Mouse (Mus musculus) liver, embryonic 16.5 days (tissue): ENCODE data around the gene Calm3. TPM values are rescaled to one million over a fixed set of nuclear protein-coding genes. Genes with fewer than 3 reads are reported as not detected.

Experiments used
- ATAC-seq: fragments of 200-750 bp; cut with Nextera tagmentation; 2 replicates; pipeline ENCODE4 v1.8.0; 2017; ENCODE audit warnings: low read depth, mild to moderate bottlenecking, moderate number of reproducible peaks, moderate library complexity
- H3K27ac ChIP-seq: fragments of 300-500 bp; sonication (generic); 2 replicates; pipeline ENCODE4 v1.5.1; 2014; ENCODE audit warnings: mild to moderate bottlenecking, low read length
- H3K27me3 ChIP-seq: fragments of 300-500 bp; sonication (generic); 2 replicates; pipeline ENCODE4 v1.6.1; 2014; ENCODE audit warnings: low read depth, low read length, mixed read lengths; ENCODE audit not compliant: control insufficient read depth, insufficient read depth
- H3K36me3 ChIP-seq: fragments of 300-500 bp; sonication (generic); 2 replicates; pipeline ENCODE4 v1.6.1; 2014; ENCODE audit warnings: mild to moderate bottlenecking; ENCODE audit not compliant: control insufficient read depth, insufficient read depth
- H3K4me1 ChIP-seq: fragments of 300-500 bp; sonication (generic); 2 replicates; pipeline ENCODE4 v1.6.1; 2014; ENCODE audit warnings: low read depth, low read length, mixed read lengths; ENCODE audit not compliant: control insufficient read depth
- H3K4me2 ChIP-seq: fragments of 300-500 bp; sonication (generic); 2 replicates; pipeline ENCODE4 v1.6.1; 2014; ENCODE audit warnings: low read depth, low read length, mixed read lengths
- H3K4me3 ChIP-seq: fragments of 300-500 bp; sonication (generic); 2 replicates; pipeline ENCODE4 v1.5.1; 2014; ENCODE audit warnings: low read depth, mild to moderate bottlenecking, low read length
- H3K9ac ChIP-seq: fragments of 300-500 bp; sonication (generic); 2 replicates; pipeline ENCODE4 v1.6.1; 2014; ENCODE audit warnings: low read depth, low read length
- H3K9me3 ChIP-seq: fragments of 300-500 bp; sonication (generic); replicated peaks from 2 replicates; pipeline ENCODE4 v1.6.1; 2016; ENCODE audit warnings: low read length; ENCODE audit not compliant: control insufficient read depth
- WGBS: fragments of 180-500 bp; shearing (Covaris S2); extraction: QIAGEN DNeasy Blood & Tissue Kit; methylation state at CpG from one replicate; pipeline ENCODE4 v1.1.7; 2014; ENCODE audit not compliant: insufficient replicate concordance; 5-methylcytosine and 5-hydroxymethylcytosine counted together
- polyA plus RNA-seq: library from polyadenylated mRNA; unstranded; fragments of >200 nt; fragmentation: Nextera tagmentation; extraction: Ambion mirVana; gene quantifications from 2 replicates; pipeline ENCODE4 v1.2.1, GENCODE M21; 2015

The Calm3 gene
- polyA plus RNA-seq, 1 experiment from 2014 or later: 86.6 TPM

DNA sequence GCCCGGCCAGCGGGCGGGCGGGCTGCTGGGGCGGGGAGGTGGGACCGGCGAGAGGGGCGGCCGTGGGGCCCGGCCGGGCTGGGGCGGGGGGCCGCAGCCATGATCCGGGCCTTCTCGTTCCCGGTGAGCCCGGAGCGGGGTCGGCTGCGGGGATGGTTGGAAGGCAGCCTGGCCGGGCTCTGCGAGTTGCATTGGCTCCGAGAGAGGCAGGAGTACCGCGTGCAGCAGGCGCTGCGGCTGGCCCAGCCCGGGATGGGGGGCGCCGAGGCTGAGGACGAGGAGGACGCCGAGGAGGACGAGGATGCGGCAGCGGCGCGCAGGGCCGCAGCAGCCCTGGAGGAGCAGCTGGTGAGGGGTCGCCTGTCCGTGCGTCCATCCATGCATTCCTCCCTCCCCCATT is 48.6 kb downstream of the Calm3 start:
- H3K9ac ChIP-seq: peak overlapping the region; percentile 56
- no peak; the same call in 1 of the 2 replicates for ATAC-seq
- H3K4me2 ChIP-seq: peak overlapping the region; percentile 95
- no peak overlapping the region for H3K27ac ChIP-seq
- H3K27me3 ChIP-seq: peaks cover 17% of the 10 kb centered on the region
- H3K4me1 ChIP-seq: peaks cover 15% of the 10 kb centered on the region
- H3K36me3 ChIP-seq: no peaks in the 10 kb centered on the region
- no peaks in the 10 kb centered on the region for H3K9me3 ChIP-seq
- under 1% methylated on average over 38 of the region's 42 CpGs for WGBS
- H3K4me3 ChIP-seq: peak overlapping the region; percentile 68

- H3K4me2 ChIP-seq: peak within 1 kb of the TSS; percentile 95
- peaks cover 17% of the 10 kb centered on the region for H3K27me3 ChIP-seq
- peaks cover 15% of the 10 kb centered on the region for H3K4me1 ChIP-seq
- H3K4me3 ChIP-seq: peak within 1 kb of the TSS; percentile 68
- H3K9ac ChIP-seq: peak within 1 kb of the TSS; percentile 56
- H3K9me3 ChIP-seq: no peaks in the 10 kb centered on the region
- no peak for ATAC-seq
- no peaks in the 10 kb centered on the region for H3K36me3 ChIP-seq
- 0% methylated on average over 1 of the region's 1 CpGs for WGBS
- H3K27ac ChIP-seq: peak within 1 kb of the TSS; percentile 58
Measured at GRCm38 (mm10) chr7:16875310-16875325, 48.8 kb downstream of the Calm3 start, which contains the start of gene Dact3. Gene Dact3, plus strand, starts transcription at chr7:16875317.

GRCm38 (mm10) chr7:16874756-16875309 is 49.1 kb downstream of the Calm3 start:
- Histone ChIP-seq H3K9ac (no peak overlapping the region), H3K9me3 (no peaks in the 10 kb centered on the region), H3K4me3 (peak overlapping the region; percentile 68), H3K4me2 (peak overlapping the region; percentile 95), H3K4me1 (peaks cover 15% of the 10 kb centered on the region), H3K27ac (peak overlapping the region; percentile 58), H3K36me3 (no peaks in the 10 kb centered on the region), H3K27me3 (peaks cover 17% of the 10 kb centered on the region)
- WGBS: under 1% methylated on average over 32 of the region's 33 CpGs
- ATAC-seq: peak; percentile 97

DNA sequence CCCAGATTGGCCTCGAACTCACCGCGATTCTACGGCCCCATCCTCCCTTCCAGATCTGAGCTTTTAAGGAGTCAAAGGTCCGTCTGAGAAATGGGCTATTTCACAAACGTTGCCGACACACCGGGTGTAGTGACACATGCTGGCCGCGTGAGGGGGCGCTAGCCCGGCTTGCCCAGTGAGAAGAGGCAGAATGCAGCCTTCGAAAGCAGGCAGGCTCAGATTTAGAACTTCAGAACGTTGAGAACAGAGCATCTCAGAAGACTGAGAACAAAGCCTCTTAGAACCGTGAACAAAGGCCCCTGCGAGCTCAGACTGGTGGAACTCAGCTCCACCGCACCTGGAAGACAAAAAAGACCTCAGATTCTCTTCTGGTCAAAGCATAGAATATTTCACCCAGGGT is 49.7 kb downstream of the Calm3 start:
- no peak for ATAC-seq
- H3K4me3 ChIP-seq: peak overlapping the region; percentile 68

GRCm38 (mm10) chr7:16873392-16873791 is 50.5 kb downstream of the Calm3 start:
- no peak overlapping the region for H3K4me3 ChIP-seq
- H3K27me3 ChIP-seq: peaks cover 17% of the 10 kb centered on the region
- 78% methylated on average over 4 of the region's 4 CpGs for WGBS
- no peaks in the 10 kb centered on the region for H3K9me3 ChIP-seq
- H3K27ac ChIP-seq: no peak overlapping the region
- no peak overlapping the region for H3K4me2 ChIP-seq
- H3K9ac ChIP-seq: no peak overlapping the region
- no peaks in the 10 kb centered on the region for H3K36me3 ChIP-seq
- ATAC-seq: no peak
- H3K4me1 ChIP-seq: peaks cover 15% of the 10 kb centered on the region

More for the DNA sequence above, 49.7 kb downstream of the Calm3 start:
- no peaks in the 10 kb centered on the region for H3K36me3 ChIP-seq
- H3K27me3 ChIP-seq: peaks cover 17% of the 10 kb centered on the region
- H3K9ac ChIP-seq: no peak overlapping the region
- H3K27ac ChIP-seq: peak overlapping the region; percentile 58
- WGBS: 2% methylated on average over 17 of the region's 17 CpGs
- peak overlapping the region; percentile 95 for H3K4me2 ChIP-seq
- peaks cover 15% of the 10 kb centered on the region for H3K4me1 ChIP-seq
- H3K9me3 ChIP-seq: no peaks in the 10 kb centered on the region

DNA sequence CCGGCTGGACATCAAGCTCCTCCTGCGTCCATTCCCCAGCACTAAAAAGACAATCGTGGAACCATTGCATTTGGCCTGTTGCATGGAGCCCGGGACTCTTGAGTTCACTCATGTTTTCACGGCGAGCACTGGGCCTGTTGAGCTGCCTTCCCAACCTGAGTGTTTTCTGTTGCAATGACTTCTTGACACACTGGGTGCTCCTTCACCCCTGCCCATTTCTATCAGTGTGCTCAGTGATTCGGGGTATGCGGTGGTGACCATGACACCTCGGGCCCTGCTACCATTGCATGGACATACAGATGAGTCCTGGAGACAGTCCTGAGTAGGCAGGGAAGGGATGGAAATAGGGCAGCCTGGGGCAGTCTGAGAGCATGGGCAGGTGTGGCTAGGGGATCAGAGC is 51.4 kb downstream of the Calm3 start:
- no peak overlapping the region for H3K9ac ChIP-seq
- 72% methylated on average over 9 of the region's 9 CpGs for WGBS
- no peak for ATAC-seq
- H3K27ac ChIP-seq: no peak overlapping the region
- H3K4me2 ChIP-seq: no peak overlapping the region
- H3K27me3 ChIP-seq: peaks cover 17% of the 10 kb centered on the region
- no peaks in the 10 kb centered on the region for H3K36me3 ChIP-seq
- H3K4me3 ChIP-seq: no peak overlapping the region
- no peaks in the 10 kb centered on the region for H3K9me3 ChIP-seq
- peaks cover 15% of the 10 kb centered on the region for H3K4me1 ChIP-seq

DNA sequence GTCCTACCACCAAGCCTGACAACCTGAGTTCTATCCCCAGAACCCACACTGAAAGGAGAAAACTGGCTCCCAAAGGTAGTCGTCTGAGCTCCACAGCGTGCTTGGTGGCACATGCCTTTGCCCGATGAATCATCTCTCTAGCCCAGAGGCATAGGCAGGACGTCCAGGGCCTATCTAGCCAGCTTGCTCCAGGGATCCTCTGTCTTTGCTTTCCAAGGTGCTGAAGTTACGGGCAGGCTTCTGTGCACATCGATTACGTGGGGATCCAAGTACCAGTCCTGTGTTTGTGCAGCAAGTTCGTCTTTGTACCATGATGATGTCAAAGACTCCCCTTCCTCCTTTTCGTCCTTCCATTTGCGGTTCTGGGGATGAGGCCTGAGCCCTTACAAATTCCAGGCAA is 52.3 kb downstream of the Calm3 start:
- no peak for ATAC-seq
- no peak overlapping the region for H3K4me3 ChIP-seq
- WGBS: 66% methylated on average over 10 of the region's 10 CpGs
- H3K27me3 ChIP-seq: peaks cover 13% of the 10 kb centered on the region
- no peaks in the 10 kb centered on the region for H3K9me3 ChIP-seq
- H3K4me2 ChIP-seq: no peak overlapping the region
- H3K36me3 ChIP-seq: no peaks in the 10 kb centered on the region
- H3K9ac ChIP-seq: no peak overlapping the region
- no peak overlapping the region for H3K27ac ChIP-seq
- H3K4me1 ChIP-seq: peaks cover 15% of the 10 kb centered on the region

DNA sequence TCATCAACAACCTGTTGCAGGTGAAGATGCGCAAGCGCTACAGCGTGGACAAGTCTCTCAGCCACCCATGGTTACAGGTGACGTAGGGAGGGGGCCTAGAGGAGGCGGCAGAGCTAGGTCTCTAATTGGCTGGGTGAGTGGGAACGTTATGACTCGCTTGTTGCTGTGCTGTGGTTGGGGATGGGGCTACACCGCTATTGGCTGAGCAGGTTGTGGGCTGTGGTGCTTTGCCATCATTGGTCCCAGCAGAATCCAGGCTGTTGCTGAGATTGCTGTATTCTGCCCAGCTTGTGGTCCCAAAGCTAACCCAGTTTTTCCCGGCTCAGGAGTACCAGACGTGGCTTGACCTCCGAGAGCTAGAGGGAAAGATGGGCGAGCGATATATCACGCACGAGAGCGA is 54.4 kb downstream of the Calm3 start:
- H3K4me2 ChIP-seq: no peak overlapping the region
- H3K9ac ChIP-seq: no peak overlapping the region

DNA sequence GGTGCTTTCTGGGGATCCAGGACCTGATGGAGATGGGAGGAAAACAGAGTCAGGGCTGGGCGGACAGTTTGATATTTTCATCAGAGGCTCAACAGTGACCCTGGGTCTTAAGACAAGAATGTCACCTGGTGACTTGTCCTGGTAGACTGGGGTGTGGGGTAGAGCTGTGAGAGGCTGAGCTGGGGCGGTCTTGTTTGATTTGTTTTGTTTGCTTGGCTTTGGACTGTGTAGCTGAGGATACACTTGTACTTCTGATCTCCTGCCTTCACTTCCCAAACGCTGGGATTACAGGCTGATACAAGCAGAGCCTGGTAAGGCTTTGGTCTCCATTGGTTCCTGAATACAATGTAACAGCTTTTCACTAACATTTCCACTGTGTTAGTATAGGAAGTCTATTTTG is 56.4 kb downstream of the Calm3 start:
- H3K27me3 ChIP-seq: no peaks in the 10 kb centered on the region
- H3K4me2 ChIP-seq: no peak overlapping the region
- no peaks in the 10 kb centered on the region for H3K4me1 ChIP-seq
- H3K9ac ChIP-seq: no peak overlapping the region
- no peak overlapping the region for H3K4me3 ChIP-seq
- no peaks in the 10 kb centered on the region for H3K36me3 ChIP-seq
- H3K27ac ChIP-seq: no peak overlapping the region
- ATAC-seq: peak; percentile 71; the same call in 1 of the 2 replicates
- WGBS: 45% methylated on average over 3 of the region's 3 CpGs
- H3K9me3 ChIP-seq: no peaks in the 10 kb centered on the region

More for the DNA sequence above, 54.4 kb downstream of the Calm3 start:
- H3K36me3 ChIP-seq: no peaks in the 10 kb centered on the region
- H3K4me3 ChIP-seq: no peak overlapping the region
- H3K9me3 ChIP-seq: no peaks in the 10 kb centered on the region
- 66% methylated on average over 16 of the region's 16 CpGs for WGBS
- ATAC-seq: peak; percentile 56
- no peaks in the 10 kb centered on the region for H3K27me3 ChIP-seq
- no peak overlapping the region for H3K27ac ChIP-seq
- H3K4me1 ChIP-seq: peaks cover 6% of the 10 kb centered on the region
